Mouse (Mus musculus) lung, adult 18-20 months (tissue): Measurements from ENCODE around the gene A230050P20Rik.

Experiments used
- DNase-seq, 2 experiments: peaks; one replicate each; pipeline ENCODE4 v3.0.0; 2022; ENCODE audit warnings: mixed read lengths in 2 of 2

Gene A230050P20Rik

DNA sequence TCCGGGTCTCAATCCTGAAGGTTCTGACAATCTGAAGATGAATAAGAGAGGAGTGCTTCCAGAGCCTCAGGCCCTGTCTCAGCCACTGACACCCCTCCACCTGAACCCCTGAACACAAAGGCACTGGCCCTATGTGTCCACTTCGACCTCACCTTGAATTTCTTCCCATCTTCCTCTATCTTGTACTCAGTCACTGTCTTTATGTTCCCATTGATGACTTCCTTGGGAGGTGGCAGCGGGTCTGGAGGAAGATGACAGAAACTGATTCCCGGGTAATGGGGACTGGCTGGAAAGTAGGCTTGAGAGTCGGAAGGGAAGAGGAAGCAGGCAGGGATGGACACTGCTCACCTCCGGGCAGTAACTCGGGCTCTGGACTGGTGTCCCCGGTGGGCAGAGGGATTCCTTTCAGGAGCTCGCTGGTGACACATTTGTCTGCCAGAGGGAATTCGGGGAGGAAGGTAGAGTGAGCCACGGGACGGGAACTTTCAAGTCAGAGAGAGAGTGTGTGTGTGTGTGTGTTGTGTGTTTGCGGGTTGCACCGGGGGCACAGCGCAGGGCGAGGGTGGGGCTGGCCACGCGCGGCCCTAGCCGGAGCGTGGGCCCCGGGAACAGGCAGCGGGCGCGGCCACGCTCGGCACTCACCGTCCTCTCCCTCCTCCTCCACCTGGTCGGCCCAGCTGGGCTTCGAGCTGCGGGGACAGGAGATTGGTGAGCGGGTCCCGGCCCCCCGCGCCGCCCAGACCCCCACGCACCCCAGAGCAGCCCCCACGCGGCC is 29.5 kb downstream of the A230050P20Rik start:
- DNase-seq = no peak

DNA sequence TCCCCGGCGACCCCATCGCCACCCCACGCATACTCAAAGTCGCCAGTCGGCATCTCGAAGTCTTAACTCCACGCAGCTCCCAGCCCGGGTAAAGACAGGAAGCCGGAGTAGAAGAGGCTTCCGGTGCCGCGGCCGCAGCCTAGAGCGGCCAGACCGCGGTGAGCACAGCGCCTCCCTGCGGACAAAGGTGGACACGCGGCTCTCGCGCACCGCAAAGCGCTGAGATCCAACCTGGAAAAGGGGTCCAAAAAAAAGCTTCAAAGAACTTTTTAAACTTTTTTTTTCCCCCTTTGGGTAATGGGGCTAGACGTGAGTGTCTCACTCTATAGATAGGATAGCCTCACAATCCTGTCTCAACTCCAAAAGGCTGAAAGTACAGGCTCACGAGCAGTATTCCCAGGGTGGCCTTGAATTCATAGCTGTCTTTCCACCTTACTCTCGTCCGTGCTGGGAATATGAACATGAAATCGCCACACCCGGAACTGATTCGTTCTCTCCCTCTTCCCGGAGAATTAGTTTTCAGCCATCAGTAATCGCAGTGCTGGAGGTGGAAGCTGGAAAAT is 30.1 kb downstream of the A230050P20Rik start, which contains the start of gene Eif3g:
TSS of gene Eif3g (minus strand) at position 113 of the 563 bp plus-strand sequence.
- peak; percentile 79 to 82 for DNase-seq

GRCm38 (mm10) chr9:20901466-20902173 is 33.2 kb downstream of the A230050P20Rik start:
- DNase-seq = peak in 1 of 2 experiments; percentile 58

DNA sequence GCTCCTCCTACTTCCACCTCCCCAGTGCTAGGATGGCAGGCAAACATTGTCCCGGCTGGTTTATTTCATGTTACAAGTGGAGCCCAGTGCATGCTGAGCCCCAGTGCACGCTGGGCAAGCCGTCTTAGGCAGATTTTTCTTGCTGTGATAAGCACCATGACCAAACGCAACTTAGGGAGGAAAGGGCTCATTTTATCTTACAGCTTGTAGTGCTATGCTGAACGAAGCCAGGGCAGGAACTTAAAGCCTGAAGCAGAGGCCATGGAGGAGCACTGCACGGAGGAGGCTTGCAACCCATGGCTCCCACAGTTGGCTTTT is 33.7 kb downstream of the A230050P20Rik start:
- DNase-seq = no peak

DNA sequence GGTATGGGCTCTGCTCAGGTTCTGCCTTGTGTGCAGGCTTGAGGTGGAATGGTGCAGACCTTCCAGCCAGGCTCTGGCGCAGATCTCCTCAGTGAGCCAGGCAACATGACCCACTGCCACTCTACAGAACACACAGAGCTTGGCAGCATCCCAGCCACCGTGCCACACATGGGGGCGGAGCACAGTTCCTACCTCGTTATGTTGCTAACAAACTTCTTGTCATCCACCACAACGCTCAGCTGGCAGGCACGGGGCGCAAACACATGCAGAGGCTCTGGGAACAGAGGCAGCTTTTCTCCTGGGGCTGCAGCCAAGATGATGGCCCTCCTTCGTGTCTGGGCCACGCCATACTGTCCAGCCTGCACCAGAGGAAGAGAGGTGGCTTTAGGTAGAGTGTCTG is 41.5 kb downstream of the A230050P20Rik start:
- DNase-seq = peak; percentile 37 to 65

DNA sequence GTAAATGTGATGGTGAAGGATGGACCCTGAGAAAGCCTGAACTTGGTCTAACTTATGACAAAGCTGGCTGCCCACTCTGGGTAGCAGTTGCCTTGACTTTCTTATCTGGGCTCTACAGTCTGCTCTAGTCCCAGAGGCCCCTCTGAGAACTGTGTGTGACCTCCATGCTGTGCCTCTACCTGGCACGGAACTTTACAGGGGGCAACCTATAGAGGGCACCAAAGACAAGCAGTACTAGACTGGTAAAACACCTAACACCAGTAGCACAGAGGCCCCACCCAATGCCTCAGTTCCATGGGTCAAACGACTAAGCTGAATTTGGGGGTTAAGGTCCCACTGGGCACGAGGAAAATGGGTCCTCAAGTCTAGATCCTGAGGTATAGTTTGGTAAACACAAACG is 47.7 kb downstream of the A230050P20Rik start:
- DNase-seq = peak; percentile 46 to 53

DNA sequence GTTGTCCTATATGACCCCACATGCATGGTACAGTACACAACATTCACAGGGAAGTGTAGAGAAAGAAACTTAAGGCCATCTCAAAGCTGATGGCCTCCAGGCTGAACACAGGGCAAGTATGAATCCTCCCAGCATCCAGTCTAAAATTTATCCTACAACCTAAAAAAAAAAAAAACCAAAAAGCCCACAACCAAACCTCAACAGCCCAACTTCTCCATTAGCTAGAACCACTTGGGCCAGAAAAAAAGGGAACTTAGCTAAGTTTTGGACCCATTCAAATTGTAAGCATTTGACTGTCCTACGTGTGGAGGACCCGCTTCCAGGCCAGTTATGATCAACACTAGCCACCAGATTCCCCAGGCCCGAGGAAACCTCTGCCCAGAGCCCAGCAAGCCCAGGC is 54.8 kb downstream of the A230050P20Rik start:
- DNase-seq = no peak
